Mouse (Mus musculus) heart, embryonic 16.5 days (tissue): Measurements from ENCODE around the gene Atg13. TPM values are rescaled to one million over a fixed set of nuclear protein-coding genes. Genes with fewer than 3 reads are reported as not detected.

ENCODE experiments used
- ATAC-seq: fragments of 200-750 bp; cut with Nextera tagmentation; replicated peaks from 2 replicates; pipeline ENCODE4 v1.8.0; 2017; ENCODE audit warnings: moderate number of reproducible peaks; ENCODE audit not compliant: insufficient read depth, low FRiP score; ENCODE audit errors: extremely low read depth
- H3K27ac ChIP-seq: fragments of 300-500 bp; sonication (generic); 2 replicates; pipeline ENCODE4 v1.5.1; 2014; ENCODE audit warnings: mild to moderate bottlenecking, low read length, control low read depth, moderate library complexity
- H3K27me3 ChIP-seq: fragments of 300-500 bp; sonication (generic); 2 replicates; pipeline ENCODE4 v1.6.1; 2014; ENCODE audit warnings: low read length, mixed read lengths; ENCODE audit not compliant: control insufficient read depth, insufficient read depth
- H3K36me3 ChIP-seq: fragments of 300-500 bp; sonication (generic); 2 replicates; pipeline ENCODE4 v1.6.1; 2014; ENCODE audit not compliant: control insufficient read depth, insufficient read depth
- H3K4me1 ChIP-seq: fragments of 300-500 bp; sonication (generic); 2 replicates; pipeline ENCODE4 v1.6.1; 2014; ENCODE audit warnings: low read length, mixed read lengths; ENCODE audit not compliant: control insufficient read depth, insufficient read depth
- H3K4me2 ChIP-seq: fragments of 300-500 bp; sonication (generic); 2 replicates; pipeline ENCODE4 v1.6.1; 2014; ENCODE audit warnings: low read depth, mild to moderate bottlenecking, control low read depth, low read length
- H3K4me3 ChIP-seq: fragments of 300-500 bp; sonication (generic); 2 replicates; pipeline ENCODE4 v1.5.1; 2014; ENCODE audit warnings: mild to moderate bottlenecking, control low read depth, low read length
- H3K9ac ChIP-seq: fragments of 300-500 bp; sonication (generic); 2 replicates; pipeline ENCODE4 v1.6.1; 2014; ENCODE audit warnings: low read length, control low read depth
- H3K9me3 ChIP-seq: fragments of 300-500 bp; sonication (generic); replicated peaks from 2 replicates; pipeline ENCODE4 v1.6.1; 2016; ENCODE audit warnings: low read length; ENCODE audit not compliant: control insufficient read depth
- WGBS: fragments of 180-500 bp; shearing (Covaris S2); extraction: QIAGEN DNeasy Blood & Tissue Kit; methylation state at CpG from one replicate; pipeline ENCODE4 v1.1.7; 2014; 5-methylcytosine and 5-hydroxymethylcytosine counted together
- polyA plus RNA-seq: library from polyadenylated mRNA; unstranded; fragments of >200 nt; fragmentation: Nextera tagmentation; extraction: Ambion mirVana; gene quantifications from 2 replicates; pipeline ENCODE4 v1.2.1, GENCODE M21; 2015

The Atg13 gene
- polyA plus RNA-seq, 1 experiment from 2014 or later = 26.0 TPM

DNA sequence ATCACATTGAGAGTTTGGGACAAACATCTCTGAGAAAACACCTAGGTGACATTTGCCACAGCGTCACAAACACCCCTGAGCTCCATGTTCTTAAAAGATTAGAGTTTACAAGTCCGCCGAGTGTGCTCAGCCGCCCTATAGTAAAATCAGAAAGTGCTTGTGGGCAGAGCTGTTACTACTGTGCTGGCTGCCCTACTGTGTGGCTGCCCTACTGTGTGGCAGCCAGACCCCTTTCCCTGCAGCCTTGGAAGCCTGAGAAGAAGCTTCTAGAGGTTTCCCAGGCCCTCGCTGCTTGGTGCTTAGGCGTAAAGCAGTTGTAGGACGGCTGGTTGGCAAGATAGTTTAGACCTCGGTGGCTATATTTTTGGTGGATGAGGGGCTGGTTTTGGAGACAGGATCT lies 50.7 kb downstream of the Atg13 start:
- H3K9me3 ChIP-seq = no peaks in the 10 kb centered on the region
- H3K4me3 ChIP-seq = no peak overlapping the region
- H3K27ac ChIP-seq = no peak overlapping the region
- 92% methylated on average over 8 of the region's 8 CpGs for WGBS
- peaks cover 56% of the 10 kb centered on the region for H3K36me3 ChIP-seq
- no peak for ATAC-seq
- H3K27me3 ChIP-seq = no peaks in the 10 kb centered on the region
- H3K4me2 ChIP-seq = no peak overlapping the region
- peaks cover 21% of the 10 kb centered on the region for H3K4me1 ChIP-seq
- H3K9ac ChIP-seq = no peak overlapping the region

DNA sequence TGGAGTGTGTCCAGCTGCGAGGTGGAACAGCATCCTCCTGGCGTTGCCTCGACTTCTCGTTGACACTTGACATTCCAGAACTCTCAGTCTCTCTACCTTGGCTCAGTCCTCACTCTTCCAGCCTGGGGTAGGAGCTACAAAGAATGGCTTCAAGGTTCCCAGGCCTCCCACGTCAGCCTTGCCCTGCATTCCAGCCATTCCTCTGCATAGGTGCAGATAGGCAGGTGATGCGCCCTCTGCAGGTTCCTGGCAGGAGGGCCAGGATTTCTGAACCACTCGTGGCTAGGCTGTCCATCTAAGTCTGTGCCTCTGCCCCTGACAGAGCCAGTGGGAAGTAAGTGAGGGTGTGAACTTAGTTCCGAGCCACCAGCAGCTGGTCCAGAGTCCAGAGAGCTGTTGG lies 53.6 kb downstream of the Atg13 start:
- Histone ChIP-seq H3K36me3 (peaks cover 37% of the 10 kb centered on the region), H3K4me1 (peaks cover 42% of the 10 kb centered on the region), H3K4me3 (no peak overlapping the region), H3K27me3 (no peaks in the 10 kb centered on the region), H3K4me2 (no peak overlapping the region), H3K27ac (peak overlapping the region; percentile 81; the same call in 1 of the 2 replicates), H3K9ac (no peak overlapping the region), H3K9me3 (no peaks in the 10 kb centered on the region)
- ATAC-seq = no peak
- WGBS = 45% methylated on average over 8 of the region's 8 CpGs

DNA sequence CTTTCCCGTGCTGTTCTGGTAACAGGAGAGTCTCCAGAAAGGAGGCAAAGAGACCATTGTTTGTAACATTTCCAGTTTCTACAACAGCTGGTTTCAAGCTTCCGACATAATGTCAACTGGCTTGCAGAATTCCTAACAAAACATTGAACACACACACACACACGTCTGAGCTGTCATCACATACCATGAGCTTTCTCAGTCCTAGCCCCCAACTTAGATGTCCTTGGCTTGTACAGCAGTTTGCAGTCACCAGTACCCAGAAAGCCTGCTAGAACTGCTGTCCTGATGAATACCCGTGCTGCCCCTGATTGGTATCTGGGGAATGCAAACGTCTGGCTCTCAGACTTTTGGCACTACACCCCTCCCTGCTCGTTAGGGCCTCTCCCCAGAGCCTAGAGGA lies 54.5 kb downstream of the Atg13 start:
- Histone ChIP-seq H3K4me3 (no peak overlapping the region), H3K9ac (peak overlapping the region; percentile 44), H3K4me2 (peak overlapping the region; percentile 24; the same call in 1 of the 2 replicates), H3K4me1 (peaks cover 50% of the 10 kb centered on the region), H3K27me3 (no peaks in the 10 kb centered on the region), H3K9me3 (no peaks in the 10 kb centered on the region), H3K36me3 (peaks cover 29% of the 10 kb centered on the region), H3K27ac (peak overlapping the region; percentile 81)
- 34% methylated on average over 6 of the region's 6 CpGs for WGBS
- peak; percentile 73 for ATAC-seq

DNA sequence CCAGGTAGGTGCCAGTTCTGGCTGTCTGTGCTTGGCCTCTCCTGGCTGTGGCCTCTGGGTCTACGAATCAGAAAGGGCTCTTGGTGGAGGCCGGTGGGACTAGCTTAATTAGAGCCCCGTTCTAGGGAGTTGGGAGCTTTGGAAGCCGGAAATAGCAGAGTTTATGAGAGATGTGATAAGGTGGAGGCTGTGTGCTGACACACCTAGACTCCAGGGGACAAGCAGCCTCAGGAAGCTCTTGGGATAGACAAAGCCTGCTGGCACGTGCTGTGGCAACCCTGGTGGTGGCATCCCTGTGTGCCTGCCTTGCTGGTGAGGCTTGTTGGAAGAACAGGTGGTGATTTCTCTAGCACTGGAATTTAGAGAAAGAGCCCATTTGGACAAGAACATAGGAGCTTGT lies 55.0 kb downstream of the Atg13 start:
- H3K4me2 ChIP-seq = 0 out of 2 replicates have a peak overlapping the region, but pooled peaks have one; percentile 5
- WGBS = 41% methylated on average over 5 of the region's 5 CpGs
- peaks cover 29% of the 10 kb centered on the region for H3K36me3 ChIP-seq
- ATAC-seq = no peak
- H3K9me3 ChIP-seq = no peaks in the 10 kb centered on the region
- peaks cover 51% of the 10 kb centered on the region for H3K4me1 ChIP-seq
- peak overlapping the region; percentile 81 for H3K27ac ChIP-seq
- no peaks in the 10 kb centered on the region for H3K27me3 ChIP-seq
- 0 out of 2 replicates have a peak overlapping the region, but pooled peaks have one; percentile 34 for H3K9ac ChIP-seq
- H3K4me3 ChIP-seq = no peak overlapping the region

DNA sequence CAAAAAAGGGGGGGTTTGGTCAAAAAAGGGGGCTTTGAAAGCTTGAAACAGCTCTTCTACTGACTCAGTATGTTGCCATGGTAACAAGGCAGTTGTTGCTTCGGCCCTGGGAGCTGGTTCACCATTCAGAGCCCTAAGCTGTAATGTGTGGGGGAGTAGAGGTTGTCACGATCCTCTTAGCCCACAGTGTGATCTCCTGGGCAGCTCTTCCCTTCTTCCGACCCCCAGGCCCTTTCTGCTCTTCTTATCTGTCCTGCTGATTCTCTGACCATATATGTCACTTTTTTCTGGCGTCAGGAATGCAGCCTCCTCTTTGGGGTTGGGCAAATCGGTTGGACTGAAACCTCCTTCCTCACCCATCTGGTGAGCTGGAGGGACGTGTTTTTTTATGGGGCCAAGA lies 57.5 kb downstream of the Atg13 start:
- no peak for ATAC-seq
- H3K27ac ChIP-seq = peak overlapping the region; percentile 64
- H3K9ac ChIP-seq = peak overlapping the region; percentile 42
- peak overlapping the region; percentile 33 for H3K4me2 ChIP-seq
- peaks cover 56% of the 10 kb centered on the region for H3K4me1 ChIP-seq
- 25% methylated on average over 6 of the region's 6 CpGs for WGBS
- H3K4me3 ChIP-seq = no peak overlapping the region
- H3K36me3 ChIP-seq = peaks cover 16% of the 10 kb centered on the region
- no peaks in the 10 kb centered on the region for H3K27me3 ChIP-seq
- no peaks in the 10 kb centered on the region for H3K9me3 ChIP-seq

DNA sequence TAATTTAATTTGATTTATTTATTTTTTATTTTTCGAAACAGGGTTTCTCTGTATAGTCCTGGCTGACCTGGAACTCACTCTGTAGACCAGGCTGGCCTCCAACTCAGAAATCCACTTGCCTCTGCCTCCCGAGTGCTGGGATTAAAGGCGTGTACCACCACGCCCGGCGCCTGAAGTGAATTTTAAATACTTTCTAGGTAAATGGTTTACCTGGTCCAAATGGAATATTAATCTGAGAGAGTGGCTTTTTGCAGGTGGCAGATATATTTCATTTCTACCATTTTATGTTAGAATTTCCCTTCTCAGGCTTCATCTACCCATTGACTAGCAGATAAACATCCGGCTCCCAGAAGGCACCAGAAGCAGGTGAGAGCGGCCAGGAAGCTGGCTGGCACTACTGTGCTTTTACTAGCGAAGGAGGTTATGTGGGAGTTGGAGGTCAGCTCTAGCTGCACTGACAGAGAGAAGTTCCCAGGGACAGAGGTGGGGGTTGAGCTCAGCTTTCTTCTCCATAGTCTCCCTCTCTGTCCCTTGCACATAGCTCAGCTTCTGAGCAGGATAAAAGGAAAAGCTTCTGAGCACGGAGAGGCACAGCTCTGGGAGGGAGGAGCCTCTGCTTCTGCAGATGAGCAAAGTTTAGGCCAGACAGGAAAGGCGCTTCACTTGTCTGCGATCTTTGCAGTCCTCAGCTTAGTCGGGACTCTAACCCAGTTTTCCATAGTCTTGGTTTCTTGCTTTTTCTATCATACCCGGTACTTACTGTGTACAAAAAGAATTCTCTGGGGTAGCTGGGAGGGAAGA lies 58.7 kb downstream of the Atg13 start:
- Histone ChIP-seq H3K27me3 (no peaks in the 10 kb centered on the region), H3K4me2 (peak overlapping the region; percentile 83; the same call in 1 of the 2 replicates), H3K9ac (peak overlapping the region; percentile 41), H3K27ac (peak overlapping the region; percentile 41), H3K4me3 (0 out of 2 replicates have a peak overlapping the region, but pooled peaks have one; percentile 7), H3K9me3 (no peaks in the 10 kb centered on the region), H3K36me3 (peaks cover 19% of the 10 kb centered on the region), H3K4me1 (peaks cover 54% of the 10 kb centered on the region)
- 65% methylated on average over 14 of the region's 14 CpGs for WGBS
- ATAC-seq = no peak

DNA sequence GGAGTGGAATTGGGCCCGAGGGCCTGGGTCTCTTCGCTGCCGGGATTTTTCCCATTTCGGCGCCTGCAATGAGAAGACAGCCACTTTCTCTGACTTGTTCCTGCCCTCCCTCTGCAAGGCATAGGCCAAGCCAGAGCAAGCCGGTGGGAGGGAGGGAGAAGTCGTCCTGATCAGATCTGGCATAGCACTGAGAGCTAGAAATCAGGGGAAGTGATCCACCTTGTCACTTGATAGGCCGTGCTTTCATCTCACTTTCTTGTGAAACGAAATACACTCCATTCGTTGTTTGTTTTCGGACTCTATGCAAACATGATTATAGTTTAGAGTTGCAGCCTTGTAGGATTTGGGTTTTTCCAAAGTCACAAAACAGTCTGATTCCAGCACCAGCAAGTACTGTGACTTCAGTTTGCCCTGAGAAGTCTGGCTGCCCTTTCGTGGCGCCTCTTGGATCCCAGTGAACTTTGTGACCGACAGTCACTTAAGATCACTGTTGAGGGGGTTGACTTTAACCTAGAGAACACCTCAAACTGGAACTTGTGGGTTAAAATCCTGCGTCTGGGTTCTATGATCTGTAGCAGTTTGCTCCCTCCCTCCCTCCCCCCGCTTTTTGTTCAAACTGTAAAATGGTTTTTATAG lies 59.9 kb downstream of the Atg13 start:
- peak overlapping the region; percentile 83 for H3K4me2 ChIP-seq
- H3K4me3 ChIP-seq = peak overlapping the region; percentile 61
- peak overlapping the region; percentile 82 for H3K9ac ChIP-seq
- peaks cover 31% of the 10 kb centered on the region for H3K36me3 ChIP-seq
- peaks cover 43% of the 10 kb centered on the region for H3K4me1 ChIP-seq
- peak; percentile 44 for ATAC-seq
- no peaks in the 10 kb centered on the region for H3K9me3 ChIP-seq
- WGBS = 7% methylated on average over 16 of the region's 16 CpGs
- peak overlapping the region; percentile 86 for H3K27ac ChIP-seq
- no peaks in the 10 kb centered on the region for H3K27me3 ChIP-seq

DNA sequence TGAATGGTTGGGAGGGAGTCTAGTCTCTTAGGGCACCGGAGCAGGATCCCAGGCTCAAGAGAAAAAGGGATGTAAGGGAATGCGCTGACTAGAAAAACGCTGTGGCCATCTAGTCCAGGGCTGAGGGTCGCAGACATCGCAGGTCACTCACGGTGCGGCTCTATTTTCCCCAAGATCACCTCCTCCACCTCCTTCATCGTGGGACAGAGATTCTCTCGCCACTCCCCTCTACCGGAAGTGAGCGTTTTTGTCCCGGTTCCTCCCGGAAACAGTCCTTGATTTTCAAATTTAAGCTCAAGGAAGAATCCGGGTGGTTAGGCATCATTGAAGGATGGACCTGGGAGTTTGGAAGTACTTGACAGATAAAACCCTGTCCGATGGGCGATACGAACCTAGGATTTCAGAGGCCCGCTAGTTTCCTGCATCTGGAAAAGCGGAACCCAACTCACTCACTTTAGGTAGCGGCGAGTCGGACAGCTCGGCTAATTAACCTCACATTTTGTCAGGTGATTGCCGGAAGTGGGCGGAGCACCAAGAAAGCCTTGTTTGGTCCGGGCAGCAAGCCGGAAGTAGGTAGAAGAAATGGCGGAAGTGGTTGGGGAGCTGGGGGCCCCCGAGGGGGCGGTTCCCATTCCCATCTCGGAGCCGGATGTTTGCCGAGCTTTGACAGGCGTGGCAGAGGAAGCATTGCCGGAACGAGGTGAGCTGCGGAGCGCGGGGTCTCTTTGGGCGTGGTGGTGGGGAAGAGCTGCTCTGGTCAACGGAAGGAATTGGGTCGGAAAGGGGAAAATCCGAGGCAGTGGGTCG lies 60.6 kb downstream of the Atg13 start, which contains the start of the genes Zfp408 and Arhgap1:
Zfp408 (minus strand) TSS at position 239 of the 807 bp plus-strand sequence.
Arhgap1 (plus strand) TSS at position 308 of the 807 bp plus-strand sequence.
- peaks cover 35% of the 10 kb centered on the region for H3K36me3 ChIP-seq
- WGBS = under 1% methylated on average over 44 of the region's 44 CpGs
- H3K9ac ChIP-seq = peak within 1 kb of the TSS; percentile 82
- no peaks in the 10 kb centered on the region for H3K9me3 ChIP-seq
- H3K27ac ChIP-seq = peak within 1 kb of the TSS; percentile 86
- peak within 1 kb of the TSS; percentile 91 for H3K4me2 ChIP-seq
- peaks cover 36% of the 10 kb centered on the region for H3K4me1 ChIP-seq
- H3K27me3 ChIP-seq = no peaks in the 10 kb centered on the region
- ATAC-seq = peak; percentile 84
- H3K4me3 ChIP-seq = peak within 1 kb of the TSS; percentile 61
